Mouse (Mus musculus) embryonic facial prominence, embryonic 13.5 days (tissue): Measurements from ENCODE around the gene Spred1. TPM values are rescaled to one million over a fixed set of nuclear protein-coding genes. Genes with fewer than 3 reads are reported as not detected.

ENCODE experiments used
- ATAC-seq: fragments of 200-750 bp; cut with Nextera tagmentation; 2 replicates; pipeline ENCODE4 v1.8.0; 2017; ENCODE audit warnings: low read depth; ENCODE audit not compliant: insufficient number of reproducible peaks, insufficient read depth, low FRiP score, low TSS enrichment
- H3K27ac ChIP-seq: fragments of 300-500 bp; sonication (generic); 2 replicates; pipeline ENCODE4 v1.5.1; 2015; ENCODE audit warnings: moderate library complexity, mild to moderate bottlenecking, inconsistent platforms
- H3K27me3 ChIP-seq: fragments of 300-500 bp; sonication (generic); 2 replicates; pipeline ENCODE4 v1.6.1; 2015; ENCODE audit warnings: mild to moderate bottlenecking, inconsistent platforms
- H3K36me3 ChIP-seq: fragments of 300-500 bp; sonication (generic); 2 replicates; pipeline ENCODE4 v1.6.1; 2015; ENCODE audit warnings: mild to moderate bottlenecking, inconsistent platforms
- H3K4me1 ChIP-seq: fragments of 300-500 bp; sonication (generic); 2 replicates; pipeline ENCODE4 v1.6.1; 2015; ENCODE audit warnings: inconsistent platforms
- H3K4me2 ChIP-seq: fragments of 300-500 bp; sonication (generic); 2 replicates; pipeline ENCODE4 v1.6.1; 2015; ENCODE audit warnings: moderate library complexity, mild to moderate bottlenecking, inconsistent platforms
- H3K4me3 ChIP-seq: fragments of 300-500 bp; sonication (generic); 2 replicates; pipeline ENCODE4 v1.5.1; 2015; ENCODE audit warnings: mild to moderate bottlenecking, inconsistent platforms
- H3K9ac ChIP-seq: fragments of 300-500 bp; sonication (generic); 2 replicates; pipeline ENCODE4 v1.6.1; 2015; ENCODE audit warnings: mild to moderate bottlenecking, inconsistent platforms
- H3K9me3 ChIP-seq: fragments of 300-500 bp; sonication (generic); 2 replicates; pipeline ENCODE4 v1.6.1; 2016; ENCODE audit warnings: inconsistent platforms
- WGBS: fragments of 180-500 bp; shearing (Covaris S2); methylation state at CpG from one replicate; pipeline ENCODE4 v1.1.7; 2015; ENCODE audit warnings: mixed read lengths; 5-methylcytosine and 5-hydroxymethylcytosine counted together
- polyA plus RNA-seq: library from polyadenylated mRNA; unstranded; fragments of >200 nt; fragmentation: Nextera tagmentation; extraction: Ambion mirVana; gene quantifications from 2 replicates; pipeline ENCODE4 v1.2.1, GENCODE M21; 2015

Gene Spred1
- polyA plus RNA-seq, 1 experiment from 2014 or later: 13.6 TPM

GRCm38 (mm10) chr2:117139977-117140376 is 18.8 kb downstream of the Spred1 start:
- H3K9me3 ChIP-seq: no peaks in the 10 kb centered on the region
- H3K27ac ChIP-seq: no peak overlapping the region
- no peaks in the 10 kb centered on the region for H3K36me3 ChIP-seq
- ATAC-seq: no peak
- H3K27me3 ChIP-seq: no peaks in the 10 kb centered on the region
- H3K4me2 ChIP-seq: no peak overlapping the region
- H3K9ac ChIP-seq: no peak overlapping the region
- 82% methylated on average over 1 of the region's 1 CpGs for WGBS
- H3K4me3 ChIP-seq: no peak overlapping the region
- peaks cover 10% of the 10 kb centered on the region; the same call in 1 of the 2 replicates for H3K4me1 ChIP-seq

DNA sequence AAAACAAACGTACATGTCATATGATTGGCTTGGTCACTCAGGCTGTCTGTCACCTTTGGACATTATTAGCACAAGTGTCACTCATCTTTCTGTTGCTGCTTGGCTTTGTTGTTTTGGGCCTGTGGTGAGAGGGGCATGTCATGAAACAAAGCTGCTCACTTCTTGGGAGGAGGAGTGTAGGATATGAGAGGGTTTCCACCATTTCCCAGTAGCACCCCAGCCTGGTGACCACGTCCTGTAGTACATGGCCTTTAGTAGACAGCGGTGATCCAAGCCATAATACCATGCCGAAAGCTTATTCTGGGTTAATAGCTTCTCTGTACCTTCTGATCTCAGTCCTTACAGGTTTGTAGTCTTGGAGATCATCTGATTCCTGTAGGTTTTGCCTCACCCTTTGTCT is 21.9 kb downstream of the Spred1 start:
- Histone ChIP-seq H3K9me3 (no peaks in the 10 kb centered on the region), H3K9ac (no peak overlapping the region), H3K4me3 (no peak overlapping the region), H3K4me2 (no peak overlapping the region), H3K36me3 (no peaks in the 10 kb centered on the region), H3K27ac (no peak overlapping the region), H3K27me3 (no peaks in the 10 kb centered on the region), H3K4me1 (peaks cover 14% of the 10 kb centered on the region; the same call in 1 of the 2 replicates)
- no peak for ATAC-seq
- WGBS: 92% methylated on average over 4 of the region's 4 CpGs

- WGBS: 85% methylated on average over 2 of the region's 2 CpGs
- H3K27me3 ChIP-seq: no peaks in the 10 kb centered on the region
- 0 out of 2 replicates have a peak, but pooled peaks cover 9% of the 10 kb centered on the region for H3K4me1 ChIP-seq
- H3K36me3 ChIP-seq: no peaks in the 10 kb centered on the region
- H3K9me3 ChIP-seq: no peaks in the 10 kb centered on the region
- H3K27ac ChIP-seq: no peak overlapping the region
- H3K9ac ChIP-seq: no peak overlapping the region
- no peak overlapping the region for H3K4me2 ChIP-seq
- H3K4me3 ChIP-seq: no peak overlapping the region
- ATAC-seq: no peak
These were observed 24.9 kb downstream of the Spred1 start for GRCm38 (mm10) chr2:117146026-117146425.

DNA sequence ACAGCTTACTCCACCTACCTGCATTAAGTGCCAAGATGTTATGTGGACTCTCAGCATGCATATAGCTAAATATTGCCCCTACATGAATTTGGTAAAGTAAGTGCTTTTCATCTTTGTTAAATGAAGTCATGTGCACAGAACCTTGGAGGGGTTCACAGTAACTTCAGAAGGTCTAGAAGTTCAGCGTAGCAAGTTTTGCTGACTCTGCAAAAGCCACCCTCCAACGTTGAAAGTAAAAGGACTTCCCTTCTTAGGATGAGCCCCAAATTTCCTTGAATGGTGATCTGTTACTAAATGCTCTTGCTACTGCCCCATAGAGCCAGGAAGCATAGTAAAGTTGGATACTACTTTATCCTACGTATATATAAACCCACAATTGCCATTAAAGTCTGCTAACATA is 25.4 kb downstream of the Spred1 start:
- Histone ChIP-seq H3K4me1 (0 out of 2 replicates have a peak, but pooled peaks cover 9% of the 10 kb centered on the region), H3K27me3 (no peaks in the 10 kb centered on the region), H3K27ac (no peak overlapping the region), H3K9me3 (no peaks in the 10 kb centered on the region), H3K9ac (no peak overlapping the region), H3K4me3 (no peak overlapping the region), H3K36me3 (no peaks in the 10 kb centered on the region), H3K4me2 (no peak overlapping the region)
- ATAC-seq: no peak
- 78% methylated on average over 3 of the region's 3 CpGs for WGBS

DNA sequence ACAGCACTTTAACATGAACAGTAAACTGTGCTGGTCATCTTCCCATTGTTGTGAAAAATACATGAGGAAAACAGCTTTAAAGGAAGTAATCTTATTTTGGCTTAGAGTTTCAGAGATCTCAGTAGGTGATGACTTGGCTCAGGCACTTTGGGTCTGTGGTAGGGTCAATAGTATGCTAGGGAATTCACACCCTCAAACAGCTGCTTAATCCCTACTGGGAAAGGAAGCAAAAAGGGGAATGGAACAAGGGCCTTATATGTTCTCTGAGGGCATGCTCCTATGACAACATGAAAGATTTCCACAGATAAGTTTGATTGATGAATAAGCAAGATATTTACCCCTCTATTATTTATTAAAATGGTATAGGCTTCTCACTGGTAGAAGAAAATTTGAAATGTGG is 31.0 kb downstream of the Spred1 start:
- H3K27me3 ChIP-seq: no peaks in the 10 kb centered on the region
- peaks cover 3% of the 10 kb centered on the region for H3K36me3 ChIP-seq
- no peak overlapping the region for H3K9ac ChIP-seq
- no peak overlapping the region for H3K27ac ChIP-seq
- H3K4me3 ChIP-seq: no peak overlapping the region
- no peak for ATAC-seq
- H3K9me3 ChIP-seq: no peaks in the 10 kb centered on the region
- H3K4me2 ChIP-seq: no peak overlapping the region
- H3K4me1 ChIP-seq: 0 out of 2 replicates have a peak, but pooled peaks cover 8% of the 10 kb centered on the region

GRCm38 (mm10) chr2:117168379-117168778 is 47.2 kb downstream of the Spred1 start:
- peaks cover 12% of the 10 kb centered on the region for H3K36me3 ChIP-seq
- no peak overlapping the region for H3K27ac ChIP-seq
- no peak overlapping the region for H3K4me2 ChIP-seq
- peaks cover 9% of the 10 kb centered on the region for H3K4me1 ChIP-seq
- H3K4me3 ChIP-seq: no peak overlapping the region
- H3K9ac ChIP-seq: no peak overlapping the region
- ATAC-seq: no peak
- no peaks in the 10 kb centered on the region for H3K27me3 ChIP-seq
- WGBS: 83% methylated on average over 2 of the region's 2 CpGs
- no peaks in the 10 kb centered on the region for H3K9me3 ChIP-seq

DNA sequence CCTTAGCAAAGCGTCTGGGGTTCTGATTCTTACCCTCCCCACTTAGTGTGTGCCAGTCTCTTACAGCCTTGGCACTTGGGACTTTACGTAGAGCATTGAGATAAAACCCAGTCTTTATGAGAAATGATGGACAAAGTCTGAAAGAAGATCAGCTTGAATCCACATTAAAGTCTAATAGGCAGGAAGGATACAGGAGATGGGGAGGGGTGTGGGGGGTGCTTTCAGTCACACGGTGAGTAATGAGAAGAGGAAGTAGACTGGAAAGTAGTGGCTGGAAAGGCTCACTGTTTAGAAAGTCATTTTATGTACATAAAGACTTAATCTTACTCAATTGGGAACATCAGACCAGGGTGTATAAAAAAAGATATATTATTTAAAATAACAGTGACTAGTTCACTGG is 47.9 kb downstream of the Spred1 start:
- Histone ChIP-seq H3K36me3 (peaks cover 12% of the 10 kb centered on the region), H3K4me1 (peaks cover 9% of the 10 kb centered on the region), H3K4me3 (no peak overlapping the region), H3K9me3 (no peaks in the 10 kb centered on the region), H3K27ac (no peak overlapping the region), H3K27me3 (no peaks in the 10 kb centered on the region), H3K4me2 (no peak overlapping the region), H3K9ac (no peak overlapping the region)
- ATAC-seq: no peak
- WGBS: 71% methylated on average over 3 of the region's 3 CpGs

DNA sequence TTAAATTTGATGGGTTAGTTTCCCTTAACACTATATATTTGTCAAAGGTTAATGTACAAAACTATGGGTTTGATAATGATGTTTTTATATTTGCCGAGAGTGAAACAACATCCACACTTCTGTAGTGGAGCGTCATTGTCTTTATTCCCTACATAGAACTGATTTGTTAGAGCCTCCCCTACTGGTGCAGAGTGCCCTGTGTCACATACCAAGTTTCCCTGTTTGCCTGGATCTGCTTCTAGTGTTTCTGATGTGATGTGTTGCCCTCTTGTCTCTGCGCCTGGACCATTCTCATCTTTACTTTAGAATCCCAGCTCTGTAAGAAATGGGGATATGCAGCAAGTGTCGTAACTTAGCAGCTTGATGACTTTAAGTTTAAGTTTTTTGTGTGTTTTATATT is 51.8 kb downstream of the Spred1 start:
- WGBS: 82% methylated on average over 4 of the region's 4 CpGs
- no peak for ATAC-seq

DNA sequence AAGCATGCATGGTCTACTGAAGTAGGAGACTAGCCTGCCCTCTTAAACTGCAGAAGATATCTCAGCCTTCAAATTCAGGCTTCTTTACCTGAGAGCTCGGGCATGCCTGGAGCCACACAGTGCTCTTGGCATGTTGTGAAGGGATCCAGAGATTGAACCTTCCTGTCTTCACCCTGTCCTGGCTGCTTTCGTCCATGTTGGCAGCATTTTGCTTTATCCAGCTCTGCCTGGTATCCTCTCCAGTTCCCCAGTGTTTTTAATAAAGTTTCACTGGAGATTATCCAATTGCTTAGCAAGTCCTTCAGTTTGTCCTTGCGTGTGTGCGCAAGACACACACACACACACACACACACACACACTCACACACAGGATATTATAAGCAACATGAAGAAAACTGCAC is 54.9 kb downstream of the Spred1 start:
- ATAC-seq: no peak
- no peaks in the 10 kb centered on the region for H3K4me1 ChIP-seq

More for the DNA sequence above, 51.8 kb downstream of the Spred1 start:
- no peak overlapping the region for H3K4me2 ChIP-seq
- H3K4me1 ChIP-seq: no peaks in the 10 kb centered on the region
- H3K4me3 ChIP-seq: no peak overlapping the region
- peaks cover 35% of the 10 kb centered on the region for H3K36me3 ChIP-seq
- H3K9ac ChIP-seq: no peak overlapping the region
- no peaks in the 10 kb centered on the region for H3K27me3 ChIP-seq
- no peaks in the 10 kb centered on the region for H3K9me3 ChIP-seq
- no peak overlapping the region for H3K27ac ChIP-seq

DNA sequence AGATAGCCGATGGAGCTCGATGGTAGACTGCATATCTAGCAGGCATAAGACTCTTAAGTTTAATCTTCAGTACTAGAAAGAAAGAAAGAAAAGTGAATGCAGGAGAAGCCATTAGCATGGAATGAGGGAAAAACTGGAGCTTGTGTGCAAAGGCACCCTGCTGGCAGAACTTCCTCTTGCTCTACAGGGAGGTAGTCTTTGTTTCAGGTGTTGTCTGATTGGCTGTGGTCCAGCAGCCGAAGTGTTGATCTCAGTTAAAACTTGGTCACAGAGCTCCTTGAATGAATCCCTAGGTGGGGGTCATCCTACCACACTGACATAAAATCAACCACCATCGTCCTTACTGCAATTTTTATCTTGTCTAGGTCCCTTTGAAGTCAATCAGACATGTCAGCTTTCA is 55.8 kb downstream of the Spred1 start:
- no peak for ATAC-seq
- Histone ChIP-seq H3K9me3 (no peaks in the 10 kb centered on the region), H3K9ac (no peak overlapping the region), H3K27ac (no peak overlapping the region), H3K36me3 (peaks cover 33% of the 10 kb centered on the region), H3K4me1 (no peaks in the 10 kb centered on the region), H3K27me3 (no peaks in the 10 kb centered on the region), H3K4me2 (no peak overlapping the region), H3K4me3 (no peak overlapping the region)
- 82% methylated on average over 4 of the region's 4 CpGs for WGBS

More for the DNA sequence above, 54.9 kb downstream of the Spred1 start:
- no peak overlapping the region for H3K4me3 ChIP-seq
- H3K4me2 ChIP-seq: no peak overlapping the region
- H3K36me3 ChIP-seq: peaks cover 36% of the 10 kb centered on the region
- no peaks in the 10 kb centered on the region for H3K9me3 ChIP-seq
- no peak overlapping the region for H3K27ac ChIP-seq
- H3K9ac ChIP-seq: no peak overlapping the region
- WGBS: 91% methylated on average over 4 of the region's 4 CpGs
- no peaks in the 10 kb centered on the region for H3K27me3 ChIP-seq

GRCm38 (mm10) chr2:117180250-117180885 is 59.2 kb downstream of the Spred1 start:
- Histone ChIP-seq H3K36me3 (peaks cover 54% of the 10 kb centered on the region), H3K4me2 (no peak overlapping the region)
- WGBS: 35% methylated on average over 7 of the region's 7 CpGs

DNA sequence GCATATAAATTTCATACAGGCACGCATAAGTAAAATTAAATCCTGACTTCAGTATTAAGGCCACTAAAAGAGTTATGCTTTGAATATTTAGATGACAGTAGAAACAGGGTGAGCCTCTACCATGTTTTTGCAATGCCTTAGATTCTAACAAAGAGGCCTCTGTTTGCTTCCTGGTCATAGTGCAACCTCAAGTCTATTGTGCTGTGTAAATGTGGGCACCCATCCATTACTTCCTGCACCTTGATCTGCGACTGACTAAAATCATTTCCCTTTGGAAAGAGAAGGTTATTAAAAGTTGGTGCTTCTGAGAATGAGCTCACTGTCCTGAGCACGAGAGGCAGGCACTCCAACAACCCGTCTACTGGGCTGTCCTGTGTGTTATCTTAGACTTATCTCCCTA is 64.4 kb downstream of the Spred1 start:
- H3K9me3 ChIP-seq: no peaks in the 10 kb centered on the region
- no peak for ATAC-seq
- 73% methylated on average over 4 of the region's 4 CpGs for WGBS
- H3K4me2 ChIP-seq: no peak overlapping the region
- H3K4me3 ChIP-seq: no peak overlapping the region
- peaks cover 3% of the 10 kb centered on the region; the same call in 1 of the 2 replicates for H3K4me1 ChIP-seq
- H3K27me3 ChIP-seq: no peaks in the 10 kb centered on the region
- H3K36me3 ChIP-seq: peaks cover 51% of the 10 kb centered on the region
- no peak overlapping the region for H3K9ac ChIP-seq
- H3K27ac ChIP-seq: no peak overlapping the region

More at GRCm38 (mm10) chr2:117180250-117180885, 59.2 kb downstream of the Spred1 start:
- Histone ChIP-seq H3K4me3 (no peak overlapping the region), H3K9ac (no peak overlapping the region), H3K9me3 (no peaks in the 10 kb centered on the region), H3K4me1 (no peaks in the 10 kb centered on the region), H3K27ac (no peak overlapping the region), H3K27me3 (no peaks in the 10 kb centered on the region)
- ATAC-seq: 0 out of 2 replicates have a peak, but pooled peaks have one; percentile 32
